Mouse (Mus musculus): Measurements from ENCODE around the gene Rasgrp2. TPM values are rescaled to one million over a fixed set of nuclear protein-coding genes. Genes with fewer than 3 reads are reported as not detected.

Rasgrp2 gene
- 10 to 100 TPM; 35.0 to 44.1 (median 40.9) TPM for total RNA-seq (2022)

GRCm38 (mm10) chr19:6399285-6400095 is at the start of gene Rasgrp2:
Gene Rasgrp2, plus strand, starts transcription at chr19:6399340.
- no peak for DNase-seq (ENCODE audit: low spot score in 2 of 2)

GRCm38 (mm10) chr19:6351431-6352106 is 47.6 kb upstream of the Rasgrp2 start:
- DNase-seq (ENCODE audit: low spot score in 2 of 2), result no peak

GRCm38 (mm10) chr19:6352107-6352505 is 47.0 kb upstream of the Rasgrp2 start:
- no peak for DNase-seq (ENCODE audit: low spot score in 2 of 2)

GRCm38 (mm10) chr19:6354030-6354429 is 45.1 kb upstream of the Rasgrp2 start:
- no peak for DNase-seq (ENCODE audit: low spot score in 2 of 2)

GRCm38 (mm10) chr19:6361291-6361690 is 37.8 kb upstream of the Rasgrp2 start:
- no peak for DNase-seq (ENCODE audit: low spot score in 2 of 2)

- DNase-seq (ENCODE audit: low spot score in 2 of 2), result no peak
Observed at GRCm38 (mm10) chr19:6363091-6363410, 36.1 kb upstream of the Rasgrp2 start.

GRCm38 (mm10) chr19:6363411-6364240 is 35.5 kb upstream of the Rasgrp2 start, which contains the start of gene Sf1:
Gene Sf1, plus strand, starts transcription at chr19:6363690.
- DNase-seq (ENCODE audit: low spot score in 2 of 2), result peak; percentile 100

GRCm38 (mm10) chr19:6364317-6364725 is 34.8 kb upstream of the Rasgrp2 start:
- DNase-seq (ENCODE audit: low spot score in 2 of 2), result peak; percentile 88 to 91

- DNase-seq (ENCODE audit: low spot score in 2 of 2), result no peak
Observed at GRCm38 (mm10) chr19:6364842-6365241, 34.3 kb upstream of the Rasgrp2 start.

GRCm38 (mm10) chr19:6370175-6370574 is 29.0 kb upstream of the Rasgrp2 start:
- no peak for DNase-seq (ENCODE audit: low spot score in 2 of 2)

GRCm38 (mm10) chr19:6372433-6372832 is 26.7 kb upstream of the Rasgrp2 start:
- no peak for DNase-seq (ENCODE audit: low spot score in 2 of 2)

GRCm38 (mm10) chr19:6373539-6374400 is 25.4 kb upstream of the Rasgrp2 start:
- peak; percentile 54 to 70 for DNase-seq (ENCODE audit: low spot score in 2 of 2)

GRCm38 (mm10) chr19:6374571-6374970 is 24.6 kb upstream of the Rasgrp2 start:
- DNase-seq (ENCODE audit: low spot score in 2 of 2), result no peak

- DNase-seq (ENCODE audit: low spot score in 2 of 2), result no peak
Observed at GRCm38 (mm10) chr19:6375423-6376254, 23.5 kb upstream of the Rasgrp2 start.

GRCm38 (mm10) chr19:6376255-6376564 is 22.9 kb upstream of the Rasgrp2 start:
- no peak for DNase-seq (ENCODE audit: low spot score in 2 of 2)

GRCm38 (mm10) chr19:6376643-6377042 is 22.5 kb upstream of the Rasgrp2 start:
- no peak for DNase-seq (ENCODE audit: low spot score in 2 of 2)

GRCm38 (mm10) chr19:6377327-6378040 is 21.7 kb upstream of the Rasgrp2 start:
- no peak for DNase-seq (ENCODE audit: low spot score in 2 of 2)

GRCm38 (mm10) chr19:6380411-6381166 is 18.6 kb upstream of the Rasgrp2 start:
- no peak for DNase-seq (ENCODE audit: low spot score in 2 of 2)

- DNase-seq (ENCODE audit: low spot score in 2 of 2), result no peak
Observed at GRCm38 (mm10) chr19:6381238-6381637, 17.9 kb upstream of the Rasgrp2 start.

Data from layer of hippocampus, adult 8-10 months (tissue).